Mouse (Mus musculus) layer of hippocampus, adult 2 months (tissue): Measurements from ENCODE around the gene Myo1d. TPM values are rescaled to one million over a fixed set of nuclear protein-coding genes. Genes with fewer than 3 reads are reported as not detected.
"Not testable (repeated sequence)": the region's sequence is repeated elsewhere in the genome, so short reads cannot be mapped to it uniquely, and the experiment has no call there.

Experiments used
- DNase-seq, 2 experiments: peaks; one replicate each; pipeline ENCODE4 v3.0.0; 2022; ENCODE audit warnings: low spot score in 2 of 2
- H3K27ac ChIP-seq: fragments of 200-600 bp; 2 replicates; pipeline ENCODE4 v1.8.1; 2022
- H3K4me3 ChIP-seq: fragments of 200-600 bp; 2 replicates; pipeline ENCODE4 v1.8.1; 2022; ENCODE audit warnings: mild to moderate bottlenecking
- CTCF ChIP-seq: fragments of 200-600 bp; conservative IDR thresholded peaks from 2 replicates; pipeline ENCODE4 v1.8.1; 2022; ENCODE audit warnings: antibody characterized with exemption, mild to moderate bottlenecking, moderate library complexity
- total RNA-seq, 2 experiments: library from RNA; stranded (reverse); gene quantifications; 2 replicates each; pipeline ENCODE4 v1.2.3; 2021

Myo1d gene
- total RNA-seq, 2 experiments from 2014 or later = 6.2 to 8.0 TPM

DNA sequence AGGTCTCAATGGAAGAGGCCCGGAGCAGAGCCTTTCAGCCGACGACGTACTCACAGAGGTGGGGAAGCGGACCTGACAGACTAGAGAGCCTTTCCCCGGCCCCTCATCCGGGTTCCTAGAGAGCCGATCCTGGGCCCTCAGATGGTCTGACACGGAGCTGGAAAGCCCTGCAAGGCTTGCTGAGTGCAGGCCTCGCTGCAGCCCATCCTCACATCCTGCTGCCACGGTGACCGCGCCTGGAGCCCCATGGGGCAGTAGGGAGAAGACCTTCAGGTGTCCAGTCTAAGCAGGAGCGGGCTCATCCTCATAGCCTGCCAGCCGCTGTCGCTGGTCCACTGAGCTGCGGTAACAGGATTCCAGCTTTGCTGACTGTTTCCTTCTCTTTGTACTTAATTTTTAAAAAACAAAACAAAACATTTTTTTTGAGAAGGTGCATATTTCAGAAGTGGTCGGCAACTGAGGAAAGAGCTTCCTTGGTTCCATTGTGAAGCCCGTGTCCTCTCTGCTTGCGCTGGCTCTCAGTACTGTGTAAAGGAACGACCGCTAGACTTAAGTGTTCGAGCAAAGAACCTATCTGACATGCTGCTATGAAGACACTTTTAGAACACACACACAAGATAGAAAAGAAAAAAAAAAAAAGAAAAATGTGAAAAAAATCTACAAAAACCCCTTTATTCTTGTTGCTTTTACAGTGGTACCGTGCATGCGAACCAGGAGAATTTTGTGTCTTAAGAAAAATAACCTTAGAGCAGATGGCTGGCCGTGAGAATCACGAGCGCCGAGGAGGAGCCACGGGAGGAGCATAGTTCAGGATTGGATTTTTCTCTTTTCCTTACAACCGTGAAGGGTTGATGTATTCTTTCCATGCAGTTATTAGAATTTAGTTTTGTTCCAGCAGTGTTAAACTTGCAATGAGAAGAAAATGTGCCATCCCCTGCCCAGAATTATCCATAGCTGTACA, 299.6 kb downstream of the Myo1d start:
- DNase-seq = no peak
- H3K27ac ChIP-seq = peak overlapping the region; percentile 93
- peak overlapping the region; percentile 92 for H3K4me3 ChIP-seq
- TF ChIP-seq CTCF = no peak

DNA sequence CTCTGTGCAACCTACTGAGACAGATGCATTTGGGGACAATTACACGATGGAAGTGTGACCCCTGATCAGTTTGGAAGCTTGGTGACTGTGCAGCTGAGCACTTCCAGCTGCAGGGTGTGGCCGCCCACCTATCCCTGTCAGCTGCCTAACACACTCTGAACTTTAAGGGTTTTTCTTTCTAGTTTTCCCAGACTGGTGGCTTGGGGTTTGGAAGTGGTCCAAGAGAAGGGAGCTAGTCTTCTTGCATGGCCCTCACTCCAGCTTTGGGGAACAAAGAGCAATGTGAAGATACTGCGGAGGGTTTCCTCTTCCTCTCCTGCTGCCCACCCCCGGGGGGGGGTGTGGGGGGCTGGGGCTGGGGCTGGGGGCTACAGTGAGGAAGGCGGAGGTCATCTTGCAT, 300.4 kb downstream of the Myo1d start:
- no peak for TF ChIP-seq CTCF
- Histone ChIP-seq H3K27ac (peak overlapping the region; percentile 93), H3K4me3 (peak overlapping the region; percentile 92)
- no peak for DNase-seq

GRCm38 (mm10) chr11:80478694-80479412, 301.0 kb downstream of the Myo1d start:
- no peak for DNase-seq
- TF ChIP-seq CTCF = no peak
- Histone ChIP-seq H3K4me3 (peak overlapping the region; percentile 92), H3K27ac (peak overlapping the region; percentile 93)

DNA sequence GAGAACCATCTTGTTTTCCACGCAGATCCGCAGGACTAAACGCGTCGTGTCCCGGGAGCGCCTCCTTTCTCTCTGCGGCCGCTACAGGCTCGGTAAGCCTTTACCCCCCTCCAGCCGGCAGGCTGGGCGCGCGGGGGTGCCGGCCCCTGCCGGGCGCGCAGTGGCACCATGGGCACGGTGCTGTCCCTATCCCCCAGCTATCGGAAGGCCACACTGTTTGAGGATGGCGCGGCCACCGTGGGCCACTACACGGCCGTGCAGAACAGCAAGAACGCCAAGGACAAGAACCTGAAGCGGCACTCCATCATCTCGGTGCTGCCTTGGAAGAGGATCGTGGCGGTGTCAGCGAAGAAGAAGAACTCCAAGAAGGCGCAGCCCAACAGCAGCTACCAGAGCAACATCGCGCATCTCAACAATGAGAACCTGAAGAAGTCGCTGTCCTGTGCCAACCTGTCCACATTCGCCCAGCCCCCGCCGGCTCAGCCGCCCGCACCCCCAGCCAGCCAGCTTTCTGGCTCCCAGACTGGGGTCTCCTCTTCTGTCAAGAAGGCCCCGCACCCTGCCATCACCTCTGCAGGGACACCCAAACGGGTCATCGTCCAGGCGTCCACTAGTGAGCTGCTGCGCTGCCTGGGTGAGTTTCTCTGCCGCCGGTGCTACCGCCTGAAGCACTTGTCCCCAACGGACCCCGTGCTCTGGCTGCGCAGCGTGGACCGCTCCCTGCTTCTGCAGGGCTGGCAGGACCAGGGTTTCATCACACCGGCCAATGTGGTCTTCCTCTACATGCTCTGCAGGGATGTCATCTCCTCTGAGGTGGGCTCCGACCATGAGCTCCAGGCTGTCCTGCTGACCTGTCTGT, 302.3 kb downstream of the Myo1d start:
- TF ChIP-seq CTCF = no peak
- H3K27ac ChIP-seq = peak overlapping the region; percentile 93
- no peak for DNase-seq

DNA sequence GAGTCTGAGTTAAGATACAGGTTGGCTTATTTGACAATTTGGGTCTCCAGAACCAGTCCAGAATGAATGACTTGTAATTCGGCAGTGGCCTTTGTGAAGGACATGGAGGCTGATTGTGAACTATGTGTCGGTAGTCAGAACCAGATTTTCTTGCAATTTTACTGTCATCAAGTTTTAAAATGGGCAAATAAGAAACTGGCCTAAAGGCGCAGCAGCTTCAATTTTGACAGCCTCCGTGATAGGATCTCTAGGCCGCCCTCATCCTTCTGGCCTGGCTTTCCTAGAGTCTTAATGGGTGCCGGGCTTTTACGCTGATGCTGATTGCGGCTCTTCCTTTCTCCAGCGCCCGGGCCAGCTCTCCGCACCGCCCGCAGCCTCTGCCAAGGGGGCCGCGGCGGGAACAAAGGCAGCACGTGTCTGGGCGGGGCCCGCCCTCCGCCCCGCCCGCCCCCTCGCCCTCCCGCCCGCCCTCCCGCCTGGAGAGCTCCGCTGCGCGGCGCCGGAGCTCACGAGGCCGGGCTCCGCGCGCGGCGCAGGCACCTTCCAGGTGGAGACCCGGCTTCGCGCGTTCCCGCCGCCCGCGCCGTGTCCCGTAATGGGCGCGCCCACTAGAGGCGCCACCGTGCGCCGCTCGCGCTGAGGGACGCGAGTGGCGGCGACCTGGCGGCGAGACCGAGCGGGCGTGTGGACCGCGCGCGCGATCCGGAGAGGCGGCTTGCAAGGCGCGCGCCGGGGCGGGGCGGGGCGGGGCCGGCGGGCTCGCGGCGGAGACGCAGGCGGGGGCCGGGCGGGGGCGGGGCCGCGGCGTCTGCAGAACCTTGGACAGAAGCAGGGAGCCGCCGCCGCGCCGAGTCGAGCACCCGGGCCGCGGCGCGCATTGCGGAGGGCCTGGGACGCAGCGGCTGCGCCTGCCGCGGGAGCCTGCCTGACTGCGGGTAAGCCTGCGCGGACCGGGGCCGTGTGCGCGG, 303.3 kb downstream of the Myo1d start, which contains the start of gene Cdk5r1:
Gene Cdk5r1 (plus strand): TSS at position 802 of the 968 bp plus-strand sequence.
- peak within 1 kb of the TSS; percentile 93 for H3K27ac ChIP-seq
- TF ChIP-seq CTCF = peak; percentile 68
- peak; percentile 87 to 90 for DNase-seq
- peak within 1 kb of the TSS; percentile 92 for H3K4me3 ChIP-seq

More for the DNA sequence above, 302.3 kb downstream of the Myo1d start:
- peak overlapping the region; percentile 92 for H3K4me3 ChIP-seq

DNA sequence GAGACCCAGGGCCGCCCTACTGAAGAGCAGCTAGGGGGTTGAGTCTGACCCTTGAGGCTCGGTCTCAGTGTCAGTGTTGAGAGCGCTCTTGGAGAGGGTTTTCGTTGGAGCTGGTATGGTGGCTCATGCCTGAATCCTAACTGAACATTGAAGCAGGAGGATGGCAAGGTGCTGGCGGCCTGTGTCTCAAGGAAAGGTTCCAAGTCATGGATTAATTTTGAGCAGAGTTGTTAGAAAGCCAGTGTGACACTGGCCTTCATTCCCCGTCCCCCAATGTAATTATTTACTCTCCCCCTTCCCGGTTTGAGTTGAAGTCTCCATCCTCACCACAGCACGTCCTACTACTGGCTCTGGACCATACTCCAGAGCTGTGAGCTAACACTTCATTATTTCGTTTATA, 304.3 kb downstream of the Myo1d start:
- H3K4me3 ChIP-seq = no peak overlapping the region
- no peak for DNase-seq
- peak overlapping the region; percentile 90; the same call in 1 of the 2 replicates for H3K27ac ChIP-seq
- TF ChIP-seq CTCF = no peak

GRCm38 (mm10) chr11:80474846-80475245, 305.0 kb downstream of the Myo1d start:
- no peak for DNase-seq
- Histone ChIP-seq H3K4me3 (no peak overlapping the region), H3K27ac (peak overlapping the region; percentile 90)
- no peak for TF ChIP-seq CTCF

- H3K4me3 ChIP-seq = no peak overlapping the region
- peak; percentile 71 for TF ChIP-seq CTCF
- no peak for DNase-seq
- H3K27ac ChIP-seq = peak overlapping the region; percentile 90
Observed at GRCm38 (mm10) chr11:80474175-80474691, 305.6 kb downstream of the Myo1d start.

DNA sequence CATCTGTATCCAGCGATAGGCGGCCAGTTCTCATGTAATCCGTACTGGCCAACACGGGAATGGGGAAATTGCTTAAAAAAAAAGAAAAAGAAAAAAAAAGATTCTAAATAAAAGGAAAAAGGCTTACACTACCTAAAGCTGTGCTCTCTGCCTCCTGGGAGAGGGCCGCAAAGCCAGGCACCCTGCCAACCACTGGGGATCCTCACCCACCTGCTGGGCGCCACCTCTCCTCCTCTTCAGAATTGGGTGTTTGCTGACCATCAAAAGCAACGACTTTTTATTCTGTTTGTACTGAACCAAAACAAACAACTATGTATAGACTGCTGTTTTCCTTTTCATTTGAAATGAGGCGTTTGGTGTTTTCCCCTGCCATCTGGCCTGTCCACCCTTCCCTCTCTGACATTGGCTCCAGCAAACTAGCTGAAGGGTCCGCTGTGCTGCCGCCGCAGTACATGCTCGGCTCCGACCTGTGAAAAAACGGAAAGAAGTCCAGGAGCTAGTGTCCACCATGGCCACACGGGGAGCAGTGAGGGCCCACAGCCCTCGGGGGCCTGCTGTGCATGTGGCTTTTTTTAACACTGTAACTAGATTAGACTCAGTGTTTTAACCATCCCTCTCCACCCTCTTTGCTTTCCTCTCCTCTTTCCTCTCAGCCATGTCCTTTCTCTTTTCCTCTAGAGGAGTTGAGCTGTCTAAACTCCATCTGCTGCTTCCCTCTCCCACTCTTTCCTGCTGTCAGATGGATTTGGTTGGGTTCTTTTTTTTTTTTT, 307.8 kb downstream of the Myo1d start:
- no peak for TF ChIP-seq CTCF
- no peak for DNase-seq
- peak overlapping the region; percentile 92 for H3K27ac ChIP-seq
- H3K4me3 ChIP-seq = no peak overlapping the region

DNA sequence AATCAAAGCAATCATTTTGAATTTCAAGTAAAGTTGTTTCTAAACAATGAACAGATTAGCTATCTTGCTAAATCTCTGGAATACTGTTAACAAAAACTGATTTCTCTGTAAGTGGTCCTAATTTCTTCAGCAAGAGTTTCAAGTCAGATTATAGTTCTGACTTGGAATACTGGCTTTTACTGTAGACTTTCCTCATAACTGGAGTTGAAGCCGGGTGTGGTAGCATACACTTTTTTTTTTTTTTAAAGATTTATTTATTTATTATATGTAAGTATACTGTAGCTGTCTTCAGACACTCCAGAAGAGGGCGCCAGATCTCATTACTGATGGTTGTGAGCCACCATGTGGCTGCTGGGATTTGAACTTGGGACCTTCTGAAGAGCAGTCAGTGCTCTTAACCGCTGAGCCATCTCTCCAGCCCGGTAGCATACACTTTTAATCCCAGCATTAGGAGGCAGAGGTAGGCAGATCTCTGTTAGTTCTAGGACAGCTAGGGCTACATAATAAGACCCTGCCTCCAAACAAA, 316.2 kb downstream of the Myo1d start:
- peak; percentile 65 for TF ChIP-seq CTCF
- not testable (repeated sequence) for DNase-seq, H3K27ac ChIP-seq, H3K4me3 ChIP-seq

GRCm38 (mm10) chr11:80453198-80453597, 326.6 kb downstream of the Myo1d start:
- no peak for DNase-seq
- Histone ChIP-seq H3K4me3 (no peak overlapping the region), H3K27ac (no peak overlapping the region)
- TF ChIP-seq CTCF = no peak
